Mouse (Mus musculus): ENCODE results near the gene Plcb2. TPM values are rescaled to one million over a fixed set of nuclear protein-coding genes. Genes with fewer than 3 reads are reported as not detected.

Gene Plcb2
- total and polyA plus RNA-seq, 3 experiments, result 6.4 to 21.2 TPM; not detected in 1

DNA sequence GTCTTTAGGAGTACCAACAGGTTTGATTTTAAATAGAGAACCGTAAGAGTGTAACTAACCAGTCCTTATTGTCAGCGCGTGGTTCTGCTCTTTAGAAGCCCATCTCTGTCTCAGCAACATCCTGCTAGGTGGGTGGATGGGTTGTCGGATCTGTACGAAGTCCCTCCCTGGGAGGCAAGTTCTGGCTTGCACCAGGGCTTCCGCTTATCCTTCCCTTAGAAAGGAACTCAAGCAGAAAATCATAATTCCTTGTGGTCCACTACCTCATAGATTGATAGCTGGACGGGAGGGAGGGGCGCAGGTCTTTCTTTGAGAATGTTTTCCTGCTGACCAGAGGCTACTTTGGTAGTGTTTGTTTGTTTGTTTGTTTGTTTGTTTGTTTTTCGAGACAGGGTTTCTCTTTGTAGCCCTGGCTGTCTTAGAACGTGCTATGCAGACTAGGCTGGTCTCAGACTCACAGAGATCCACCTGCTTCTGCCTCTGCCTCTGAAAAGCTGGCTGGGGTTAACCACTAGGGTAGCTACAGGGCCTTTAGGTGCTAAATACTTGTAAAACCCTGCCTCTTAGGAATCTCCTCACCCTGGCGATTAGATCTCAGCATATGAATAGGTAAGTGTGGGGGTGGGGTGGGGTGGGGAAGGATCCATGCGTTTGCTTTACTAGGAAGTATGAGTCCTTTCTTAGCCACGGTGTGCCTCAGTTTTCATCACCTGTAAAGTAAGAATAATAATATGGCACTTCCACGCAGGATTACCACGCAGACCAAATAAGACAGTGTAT lies 54.4 kb downstream of the Plcb2 start:
- DNase-seq (ENCODE audit: low read depth, low spot score), result no peak
- H3K27me3 ChIP-seq (ENCODE audit: control insufficient read depth in 1 of 2, insufficient read depth in 2 of 2, low read length in 2 of 2), result no peaks in the 10 kb centered on the region
- H3K9ac ChIP-seq (ENCODE audit: control insufficient read depth, low read depth, low read length, poor library complexity, severe bottlenecking), result no peak overlapping the region
- no peaks in the 10 kb centered on the region for H3K4me1 ChIP-seq (ENCODE audit: control insufficient read depth in 1 of 2, insufficient read depth in 2 of 2, low read length in 2 of 2)
- H3K79me2 ChIP-seq (ENCODE audit: control insufficient read depth, insufficient read depth, low read length, poor library complexity), result no peaks in the 10 kb centered on the region
- no peak overlapping the region for H3K4me3 ChIP-seq (ENCODE audit: control insufficient read depth in 1 of 2, insufficient read depth in 1 of 2, low read depth in 2 of 2, low read length in 2 of 2)
- peaks cover 0 to 3% of the 10 kb centered on the region in 2 experiments; a peak in 1 of 4 replicates for H3K36me3 ChIP-seq (ENCODE audit: control insufficient read depth in 1 of 2, insufficient read depth in 2 of 2, low read length in 2 of 2)
- H3K9me3 ChIP-seq (replicated peaks; ENCODE audit: insufficient read depth, low read length), result no peaks in the 10 kb centered on the region
- TF ChIP-seq MAZ (IDR thresholded peaks at IDR 0.05; ENCODE audit: low read depth, low read length) (no peak), UBTF (IDR thresholded peaks at IDR 0.05; ENCODE audit: borderline replicate concordance, insufficient read depth, low read depth, low read length) (no peak), MXI1 (IDR thresholded peaks at IDR 0.05; ENCODE audit: low read depth, low read length) (no peak), KAT2A (conservative IDR thresholded peaks at IDR 0.05; ENCODE audit: low read depth, low read length) (no peak)
- no peak overlapping the region for H3K27ac ChIP-seq (ENCODE audit: control insufficient read depth, low read depth, low read length)

GRCm38 (mm10) chr2:118671728-118672127 lies 56.5 kb downstream of the Plcb2 start:
- no peaks in the 10 kb centered on the region for H3K27me3 ChIP-seq (ENCODE audit: control insufficient read depth in 1 of 2, insufficient read depth in 2 of 2, low read length in 2 of 2)
- H3K27ac ChIP-seq (ENCODE audit: control insufficient read depth, low read depth, low read length), result no peak overlapping the region
- H3K4me1 ChIP-seq (ENCODE audit: control insufficient read depth in 1 of 2, insufficient read depth in 2 of 2, low read length in 2 of 2), result no peaks in the 10 kb centered on the region
- H3K79me2 ChIP-seq (ENCODE audit: control insufficient read depth, insufficient read depth, low read length, poor library complexity), result no peaks in the 10 kb centered on the region
- DNase-seq (ENCODE audit: low read depth, low spot score), result no peak
- no peak overlapping the region for H3K4me3 ChIP-seq (ENCODE audit: control insufficient read depth in 1 of 2, insufficient read depth in 1 of 2, low read depth in 2 of 2, low read length in 2 of 2)
- no peaks in the 10 kb centered on the region for H3K9me3 ChIP-seq (replicated peaks; ENCODE audit: insufficient read depth, low read length)
- TF ChIP-seq ZNF384 (IDR thresholded peaks at IDR 0.05; ENCODE audit: low read depth, low read length) (no peak), POLR2AphosphoS5 (IDR thresholded peaks at IDR 0.05; ENCODE audit: borderline replicate concordance, low read depth, low read length) (no peak), ZMIZ1 (IDR thresholded peaks at IDR 0.05; ENCODE audit: low read depth, low read length) (no peak)
- H3K9ac ChIP-seq (ENCODE audit: control insufficient read depth, low read depth, low read length, poor library complexity, severe bottlenecking), result no peak overlapping the region
- H3K36me3 ChIP-seq (ENCODE audit: control insufficient read depth in 1 of 2, insufficient read depth in 2 of 2, low read length in 2 of 2), result 0 out of 4 replicates have a peak, but pooled peaks cover 0 to 3% of the 10 kb centered on the region in 2 experiments

- H3K4me1 ChIP-seq (ENCODE audit: control insufficient read depth in 1 of 2, insufficient read depth in 2 of 2, low read length in 2 of 2), result peaks cover 0 to 6% of the 10 kb centered on the region in 2 experiments; a peak in 1 of 4 replicates
- H3K36me3 ChIP-seq (ENCODE audit: control insufficient read depth in 1 of 2, insufficient read depth in 2 of 2, low read length in 2 of 2), result peaks cover 0 to 3% of the 10 kb centered on the region in 2 experiments; a peak in 1 of 4 replicates
- TF ChIP-seq RAD21 (IDR thresholded peaks at IDR 0.05; ENCODE audit: low read depth, low read length), result no peak
- TF ChIP-seq TBP (IDR thresholded peaks at IDR 0.05; ENCODE audit: low read depth, low read length), result no peak
- TF ChIP-seq MAX (IDR thresholded peaks at IDR 0.05; ENCODE audit: low read length), result no peak
- TF ChIP-seq ZNF384 (IDR thresholded peaks at IDR 0.05; ENCODE audit: low read depth, low read length), result no peak
- no peak for TF ChIP-seq USF2 (IDR thresholded peaks at IDR 0.05; ENCODE audit: borderline replicate concordance in 1 of 2, insufficient read depth in 1 of 2, low read depth in 1 of 2, low read length in 2 of 2)
- H3K79me2 ChIP-seq (ENCODE audit: control insufficient read depth, insufficient read depth, low read length, poor library complexity), result peaks cover under 1% of the 10 kb centered on the region
- H3K9me3 ChIP-seq (replicated peaks; ENCODE audit: insufficient read depth, low read length), result no peaks in the 10 kb centered on the region
- no peak overlapping the region for H3K9ac ChIP-seq (ENCODE audit: control insufficient read depth, low read depth, low read length, poor library complexity, severe bottlenecking)
- no peaks in the 10 kb centered on the region for H3K27me3 ChIP-seq (ENCODE audit: control insufficient read depth in 1 of 2, insufficient read depth in 2 of 2, low read length in 2 of 2)
- H3K27ac ChIP-seq (ENCODE audit: control insufficient read depth, low read depth, low read length), result no peak overlapping the region
- no peak for DNase-seq (ENCODE audit: low read depth, low spot score)
- H3K4me3 ChIP-seq (ENCODE audit: control insufficient read depth in 1 of 2, insufficient read depth in 1 of 2, low read depth in 2 of 2, low read length in 2 of 2), result no peak overlapping the region
Observed at GRCm38 (mm10) chr2:118669785-118670184, 58.5 kb downstream of the Plcb2 start.

All from MEL (cell line).